Mouse (Mus musculus) brain, embryonic 14.5 days (tissue): ENCODE results near the gene Csmd2. TPM values are rescaled to one million over a fixed set of nuclear protein-coding genes. Genes with fewer than 3 reads are reported as not detected.
"Not testable (repeated sequence)": the region's sequence is repeated elsewhere in the genome, so short reads cannot be mapped to it uniquely, and the experiment has no call there.

Experiments
- DNase-seq: peaks from one replicate; pipeline ENCODE4 v3.0.0-alpha.2; 2011; ENCODE audit warnings: low read depth
- CTCF ChIP-seq: fragments of 200-500 bp; IDR thresholded peaks from 2 replicates; pipeline ENCODE4 v1.5.1; 2012; ENCODE audit warnings: inconsistent platforms, mild to moderate bottlenecking, moderate library complexity, borderline replicate concordance; ENCODE audit not compliant: insufficient read depth, insufficient read length; ENCODE audit errors: extremely low read depth
- POLR2A ChIP-seq: fragments of 200-500 bp; IDR thresholded peaks from 2 replicates; pipeline ENCODE4 v1.6.1; 2012; ENCODE audit warnings: mild to moderate bottlenecking, inconsistent platforms, borderline replicate concordance; ENCODE audit not compliant: poor library complexity, insufficient read depth, insufficient read length, severe bottlenecking; ENCODE audit errors: extremely low read depth
- polyA plus RNA-seq: library from polyadenylated mRNA; depleted of rRNA; stranded (reverse); fragments of >200 nt; gene quantifications from 2 replicates; pipeline ENCODE4 v1.2.3, GENCODE M21; 2012

The Csmd2 gene
- polyA plus RNA-seq, 1 experiment: 31.8 TPM

GRCm38 (mm10) chr4:128543378-128543777 lies 555.7 kb downstream of the Csmd2 start:
- peak; percentile 11 for DNase-seq

GRCm38 (mm10) chr4:128543956-128544486 lies 556.4 kb downstream of the Csmd2 start:
- not testable (repeated sequence) for DNase-seq

More at GRCm38 (mm10) chr4:128543378-128543777, 555.7 kb downstream of the Csmd2 start:
- TF ChIP-seq CTCF (peak; percentile 49; the same call in 1 of the 2 replicates), POLR2A (no peak)

- DNase-seq: no peak
- no peak for TF ChIP-seq POLR2A
- no peak for TF ChIP-seq CTCF
Measured at GRCm38 (mm10) chr4:128550756-128551155, 563.1 kb downstream of the Csmd2 start.

- DNase-seq: no peak
- TF ChIP-seq CTCF (no peak), POLR2A (no peak)
Measured at GRCm38 (mm10) chr4:128554198-128554597, 566.5 kb downstream of the Csmd2 start.

GRCm38 (mm10) chr4:128560327-128560726 lies 572.7 kb downstream of the Csmd2 start:
- no peak for DNase-seq
- TF ChIP-seq POLR2A (no peak), CTCF (peak; percentile 33; the same call in 1 of the 2 replicates)

GRCm38 (mm10) chr4:128575811-128576210 lies 588.2 kb downstream of the Csmd2 start:
- DNase-seq: no peak
- TF ChIP-seq POLR2A (no peak), CTCF (no peak)

- TF ChIP-seq POLR2A (no peak), CTCF (peak; percentile 26; the same call in 1 of the 2 replicates)
- DNase-seq: no peak
Measured at GRCm38 (mm10) chr4:128579182-128579581, 591.5 kb downstream of the Csmd2 start.

- no peak for DNase-seq
- TF ChIP-seq CTCF (no peak), POLR2A (no peak)
Measured at GRCm38 (mm10) chr4:128593286-128593685, 605.6 kb downstream of the Csmd2 start.

- TF ChIP-seq CTCF: no peak
- TF ChIP-seq POLR2A: no peak
Measured at GRCm38 (mm10) chr4:128594062-128594461, 606.4 kb downstream of the Csmd2 start.

GRCm38 (mm10) chr4:128597801-128598560 lies 610.3 kb downstream of the Csmd2 start:
- TF ChIP-seq POLR2A (no peak), CTCF (no peak)
- no peak for DNase-seq

More at GRCm38 (mm10) chr4:128594062-128594461, 606.4 kb downstream of the Csmd2 start:
- DNase-seq: no peak

- no peak for TF ChIP-seq POLR2A
- TF ChIP-seq CTCF: no peak
Measured at GRCm38 (mm10) chr4:128606586-128606985, 618.9 kb downstream of the Csmd2 start.

GRCm38 (mm10) chr4:128607661-128608060 lies 620.0 kb downstream of the Csmd2 start:
- no peak for DNase-seq
- no peak for TF ChIP-seq POLR2A
- no peak for TF ChIP-seq CTCF

More at GRCm38 (mm10) chr4:128606586-128606985, 618.9 kb downstream of the Csmd2 start:
- no peak for DNase-seq

GRCm38 (mm10) chr4:128609276-128609924 lies 621.7 kb downstream of the Csmd2 start:
- DNase-seq: no peak
- TF ChIP-seq CTCF (no peak), POLR2A (no peak)
